ENCODE assay signal across 27 mouse cellular contexts in the genomic region with DNA sequence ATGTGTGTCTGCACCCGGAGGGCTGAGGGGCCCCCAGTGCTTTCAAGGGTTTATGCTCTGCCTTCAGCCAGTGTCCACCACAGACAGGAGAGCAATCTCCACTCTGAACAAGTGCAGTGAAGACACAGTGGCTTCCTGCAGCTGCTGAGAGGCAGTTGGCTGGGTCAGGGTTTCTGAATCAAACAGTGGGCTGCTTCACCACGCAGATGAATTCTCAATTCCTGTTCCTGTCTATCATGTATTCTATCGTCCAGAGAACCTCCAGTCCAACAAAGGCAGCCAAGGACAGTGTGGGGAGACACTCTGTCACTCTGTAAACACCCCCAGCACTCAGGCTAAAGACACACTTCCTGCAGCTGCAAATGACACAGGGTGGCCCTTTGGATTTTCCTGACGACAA. TPM values are rescaled to one million over a fixed set of nuclear protein-coding genes. Genes with fewer than 3 reads are reported as not detected.
DNase-seq lines count a peak whose midpoint lies in the region; ATAC-seq and TF ChIP-seq lines count a peak whose summit lies in the region.
"Had no signal": no experiment of that assay in that cellular context is flagged by ENCODE, and none has a peak within 500 bp of the region (broad histone marks: within the 10 kb centered on the region; RNA-seq: fewer than 3 reads in every experiment).

No protein-coding gene starts in this region.

- no peak overlapping the region for H3K4me3 ChIP-seq in hindbrain, embryonic 16.5 days (ENCODE audit: low read length)
- no peak overlapping the region for H3K4me3 ChIP-seq in hindbrain, embryonic 13.5 days
- no peak overlapping the region for H3K4me3 ChIP-seq in midbrain, postnatal 0 days (ENCODE audit: low read depth, low read length)
- no peak overlapping the region for H3K4me3 ChIP-seq in midbrain, embryonic 16.5 days (ENCODE audit: low read depth, low read length)
- H3K4me3 ChIP-seq: heart, embryonic 13.5 days; limb, embryonic 12.5 days; megakaryocyte, embryonic 14.5 days; midbrain, embryonic 13.5 days; neural tube, embryonic 13.5 days had no signal

- H3K4me2 ChIP-seq in hindbrain, embryonic 16.5 days (ENCODE audit: low read length) = no peak overlapping the region
- H3K4me2 ChIP-seq in hindbrain, embryonic 13.5 days = no peak overlapping the region
- H3K4me2 ChIP-seq in midbrain, postnatal 0 days (ENCODE audit: low read depth, low read length, poor library complexity, severe bottlenecking) = no peak overlapping the region
- no peak overlapping the region for H3K4me2 ChIP-seq in midbrain, embryonic 16.5 days (ENCODE audit: low read length)
- H3K4me2 ChIP-seq: heart, embryonic 13.5 days; limb, embryonic 12.5 days; midbrain, embryonic 13.5 days; neural tube, embryonic 13.5 days had no signal

- DNase-seq in midbrain, postnatal 0 days (ENCODE audit: low spot score) = peak; percentile 33
- DNase-seq in left cerebral cortex, postnatal 36 days (ENCODE audit: low spot score in 2 of 2) = no peak
- DNase-seq in embryo, embryonic 10.5 days (ENCODE audit: low spot score) = no peak
- DNase-seq: adrenal gland, adult 8-10 months; cerebellum, adult 11-12 months; cerebellum, postnatal 14 days; embryo, embryonic 11 days; gastrocnemius, postnatal 10 days; heart, adult 18-20 months; kidney, adult 9 months; kidney, postnatal 14 days; layer of hippocampus, postnatal 36 days; lung, postnatal 14 days had no signal

- TF ChIP-seq CTCF in midbrain, postnatal 0 days (IDR thresholded peaks at IDR 0.05) = no peak

- intact Hi-C loops in left cerebral cortex, postnatal 36 days (cut with DNase I) = no loop called here

- no peak overlapping the region for H3K9ac ChIP-seq in hindbrain, embryonic 16.5 days (ENCODE audit: low read depth, low read length)
- no peak overlapping the region for H3K9ac ChIP-seq in hindbrain, embryonic 13.5 days
- H3K9ac ChIP-seq in midbrain, postnatal 0 days (replicated peaks; ENCODE audit: low read length, poor library complexity, severe bottlenecking) = no peak overlapping the region
- H3K9ac ChIP-seq in midbrain, embryonic 16.5 days (ENCODE audit: low read depth, low read length) = no peak overlapping the region
- H3K9ac ChIP-seq: heart, embryonic 13.5 days; limb, embryonic 12.5 days; liver, embryonic 14.5 days; midbrain, embryonic 13.5 days; neural tube, embryonic 13.5 days had no signal

- H3K27ac ChIP-seq in hindbrain, embryonic 16.5 days (ENCODE audit: low read depth, low read length) = no peak overlapping the region
- no peak overlapping the region for H3K27ac ChIP-seq in hindbrain, embryonic 13.5 days
- no peak overlapping the region for H3K27ac ChIP-seq in midbrain, postnatal 0 days (ENCODE audit: low read depth, low read length)
- no peak overlapping the region for H3K27ac ChIP-seq in midbrain, embryonic 16.5 days (ENCODE audit: low read length)
- H3K27ac ChIP-seq: heart, embryonic 13.5 days; limb, embryonic 12.5 days; liver, embryonic 14.5 days; midbrain, embryonic 13.5 days; neural tube, embryonic 13.5 days had no signal

- peaks cover 23% of the 10 kb centered on the region for H3K4me1 ChIP-seq in hindbrain, embryonic 16.5 days (ENCODE audit: control insufficient read depth, insufficient read depth, low read depth, low read length)
- peaks cover 53% of the 10 kb centered on the region for H3K4me1 ChIP-seq in hindbrain, embryonic 13.5 days (replicated peaks)
- H3K4me1 ChIP-seq in midbrain, postnatal 0 days (ENCODE audit: insufficient read depth, low read length) = peaks cover 14% of the 10 kb centered on the region
- peaks cover 21% of the 10 kb centered on the region for H3K4me1 ChIP-seq in midbrain, embryonic 16.5 days (ENCODE audit: control insufficient read depth, insufficient read depth, low read length)
- H3K4me1 ChIP-seq: megakaryocyte, embryonic 14.5 days had no signal

- H3K9me3 ChIP-seq in hindbrain, embryonic 16.5 days (ENCODE audit: control insufficient read depth, low read length) = no peaks in the 10 kb centered on the region; the same call in 1 of the 2 replicates
- H3K9me3 ChIP-seq in hindbrain, embryonic 13.5 days = no peaks in the 10 kb centered on the region
- no peaks in the 10 kb centered on the region for H3K9me3 ChIP-seq in midbrain, postnatal 0 days (ENCODE audit: low read length)
- H3K9me3 ChIP-seq in midbrain, embryonic 16.5 days (replicated peaks; ENCODE audit: control insufficient read depth, low read length, poor library complexity, severe bottlenecking) = no peaks in the 10 kb centered on the region
- H3K9me3 ChIP-seq: limb, embryonic 12.5 days; midbrain, embryonic 13.5 days; neural tube, embryonic 13.5 days had no signal

- no peaks in the 10 kb centered on the region for H3K36me3 ChIP-seq in hindbrain, embryonic 16.5 days (ENCODE audit: control insufficient read depth, insufficient read depth, low read length)
- H3K36me3 ChIP-seq in hindbrain, embryonic 13.5 days = no peaks in the 10 kb centered on the region
- no peaks in the 10 kb centered on the region for H3K36me3 ChIP-seq in midbrain, postnatal 0 days (ENCODE audit: insufficient read depth, low read length)
- H3K36me3 ChIP-seq in midbrain, embryonic 16.5 days (ENCODE audit: control insufficient read depth, insufficient read depth, low read length) = no peaks in the 10 kb centered on the region
- H3K36me3 ChIP-seq: G1E; limb, embryonic 12.5 days; midbrain, embryonic 13.5 days; neural tube, embryonic 13.5 days had no signal

- 69% methylated on average over 4 of the region's 4 CpGs for WGBS in hindbrain, embryonic 16.5 days
- 69% methylated on average over 4 of the region's 4 CpGs for WGBS in hindbrain, embryonic 13.5 days
- 65% methylated on average over 4 of the region's 4 CpGs for WGBS in midbrain, postnatal 0 days
- 67% methylated on average over 4 of the region's 4 CpGs for WGBS in midbrain, embryonic 16.5 days

- H3K27me3 ChIP-seq in hindbrain, embryonic 16.5 days (replicated peaks; ENCODE audit: control insufficient read depth, insufficient read depth, low read length) = no peaks in the 10 kb centered on the region
- H3K27me3 ChIP-seq in hindbrain, embryonic 13.5 days = no peaks in the 10 kb centered on the region
- H3K27me3 ChIP-seq in midbrain, postnatal 0 days (ENCODE audit: insufficient read depth, low read length) = no peaks in the 10 kb centered on the region
- H3K27me3 ChIP-seq in midbrain, embryonic 16.5 days (ENCODE audit: control insufficient read depth, insufficient read depth, low read depth, low read length) = no peaks in the 10 kb centered on the region
- H3K27me3 ChIP-seq: CH12.LX; heart, embryonic 13.5 days; limb, embryonic 12.5 days; megakaryocyte, embryonic 14.5 days; midbrain, embryonic 13.5 days; neural tube, embryonic 13.5 days had no signal

- ATAC-seq in hindbrain, embryonic 16.5 days = 0 out of 2 replicates have a peak, but pooled peaks have one; percentile 24
- ATAC-seq in hindbrain, embryonic 13.5 days (ENCODE audit: low FRiP score) = no peak
- ATAC-seq in midbrain, postnatal 0 days (ENCODE audit: low FRiP score) = 0 out of 2 replicates have a peak, but pooled peaks have one; percentile 13
- no peak for ATAC-seq in midbrain, embryonic 16.5 days
- ATAC-seq in granulocyte monocyte progenitor cell, adult 5-6 weeks (replicated peaks; ENCODE audit: poor library complexity, severe bottlenecking) = peak; percentile 56
- peak; percentile 75 for ATAC-seq in megakaryocyte progenitor cell, adult 5-6 weeks (replicated peaks; ENCODE audit: poor library complexity)
- ATAC-seq: forebrain, embryonic 14.5 days; midbrain, embryonic 13.5 days had no signal

RNA-seq across cellular contexts. Expression of a gene that starts 48.7 kb away (rescaled TPM):
- 31.1 and 32.0 TPM in 2 replicates for polyA plus RNA-seq in hindbrain, embryonic 16.5 days (2015; fragmentation: Nextera tagmentation; extraction: Ambion mirVana)
- 37.7 and 39.5 TPM in 2 replicates for polyA plus RNA-seq in hindbrain, embryonic 13.5 days (2015; fragmentation: Nextera tagmentation; extraction: Ambion mirVana)
- total RNA-seq in midbrain, postnatal 0 days (2014; rRNA removed) = 213 and 251 TPM in 2 replicates
- polyA plus RNA-seq in midbrain, postnatal 0 days (2015; fragmentation: Nextera tagmentation; extraction: Ambion mirVana) = 19.0 and 23.3 TPM in 2 replicates
- polyA plus RNA-seq in midbrain, embryonic 16.5 days (2015; fragmentation: Nextera tagmentation; extraction: Ambion mirVana) = 37.5 and 45.9 TPM in 2 replicates
- 30.3 and 40.2 TPM in 2 replicates for total RNA-seq in granulocyte monocyte progenitor cell, adult 5-6 weeks (2014; fragmentation: Nextera tagmentation)
- 21.1 and 25.9 TPM in 2 replicates for total RNA-seq in granulocyte monocyte progenitor cell, adult 5-6 weeks (2017)
- 18.1 and 19.4 TPM in 2 replicates for total RNA-seq in megakaryocyte progenitor cell, adult 5-6 weeks (2015)
- total RNA-seq in megakaryocyte progenitor cell, adult 5-6 weeks (2017) = 17.7 and 20.2 TPM in 2 replicates
- 100 to 1,000 TPM; 182 to 280 TPM for total RNA-seq in left cerebral cortex, postnatal 36 days (2021)
- polyA plus RNA-seq: G1E had no signal

Comparison
In these comparisons a context has a peak if more than half of its experiments do, and no peak if none do; other contexts are left out.
1. ATAC-seq: peak in hindbrain, embryonic 16.5 days (single experiment), midbrain, postnatal 0 days (single experiment), granulocyte monocyte progenitor cell, adult 5-6 weeks (single experiment) and megakaryocyte progenitor cell, adult 5-6 weeks (single experiment); none in hindbrain, embryonic 13.5 days (single experiment) and midbrain, embryonic 16.5 days (single experiment).